Mouse (Mus musculus) testis, postnatal 14 days (tissue): ENCODE results near the gene Chpf.

ENCODE experiments used
- DNase-seq: peaks from one replicate; pipeline ENCODE4 v3.0.0; 2021; ENCODE audit warnings: low spot score

Gene Chpf

GRCm38 (mm10) chr1:75478916-75479634 is at the start of gene Chpf, which contains the start of gene Tmem198:
Gene Chpf (minus strand): TSS chr1:75479307.
Gene Tmem198 (plus strand): TSS chr1:75479532.
- peak; percentile 98 for DNase-seq

- DNase-seq: no peak
These were observed 45.6 kb upstream of the Chpf start for GRCm38 (mm10) chr1:75524679-75525078.

- DNase-seq: peak; percentile 91
These were observed 42.4 kb upstream of the Chpf start, which contains the start of gene Stk11ip for GRCm38 (mm10) chr1:75521321-75522031. Gene Stk11ip (plus strand): TSS chr1:75521529.

- DNase-seq: peak; percentile 61
These were observed 40.5 kb upstream of the Chpf start for GRCm38 (mm10) chr1:75519576-75519975.

- no peak for DNase-seq
These were observed 39.3 kb upstream of the Chpf start for GRCm38 (mm10) chr1:75518427-75518826.

- no peak for DNase-seq
These were observed 38.9 kb upstream of the Chpf start for GRCm38 (mm10) chr1:75517984-75518383.

GRCm38 (mm10) chr1:75516703-75517380 is 37.7 kb upstream of the Chpf start:
- peak; percentile 72 for DNase-seq

- DNase-seq: no peak
These were observed 33.4 kb upstream of the Chpf start for GRCm38 (mm10) chr1:75512550-75512949.

GRCm38 (mm10) chr1:75511437-75512210 is 32.5 kb upstream of the Chpf start:
- no peak for DNase-seq

GRCm38 (mm10) chr1:75510154-75510553 is 31.0 kb upstream of the Chpf start:
- no peak for DNase-seq

- DNase-seq: peak; percentile 69
These were observed 30.5 kb upstream of the Chpf start for GRCm38 (mm10) chr1:75509586-75509985.

GRCm38 (mm10) chr1:75507006-75507405 is 27.9 kb upstream of the Chpf start, which contains the start of gene Inha:
Gene Inha (plus strand): TSS chr1:75507077.
- peak; percentile 88 for DNase-seq

GRCm38 (mm10) chr1:75505956-75506831 is 27.1 kb upstream of the Chpf start, which contains the start of gene Obsl1:
Gene Obsl1 (minus strand): TSS chr1:75506452.
- DNase-seq: peak; percentile 84

GRCm38 (mm10) chr1:75505159-75505955 is 26.2 kb upstream of the Chpf start:
- DNase-seq: peak; percentile 75

- DNase-seq: no peak
These were observed 25.3 kb upstream of the Chpf start for GRCm38 (mm10) chr1:75504256-75505045.

GRCm38 (mm10) chr1:75503651-75503980 is 24.5 kb upstream of the Chpf start:
- no peak for DNase-seq

- DNase-seq: no peak
These were observed 24.0 kb upstream of the Chpf start for GRCm38 (mm10) chr1:75502945-75503650.

- no peak for DNase-seq
These were observed 22.8 kb upstream of the Chpf start for GRCm38 (mm10) chr1:75501905-75502304.

GRCm38 (mm10) chr1:75499441-75499840 is 20.3 kb upstream of the Chpf start:
- no peak for DNase-seq
